Mouse (Mus musculus) liver, embryonic 14.5 days (tissue): ENCODE measurements around the gene Itpr1.

ENCODE experiments used
- CTCF ChIP-seq: IDR thresholded peaks from 2 replicates; pipeline ENCODE4 v1.5.1; 2016; ENCODE audit warnings: antibody characterized with exemption, low read depth, control low read depth
- EP300 ChIP-seq: IDR thresholded peaks from 2 replicates; pipeline ENCODE4 v1.6.1; 2016; ENCODE audit warnings: antibody characterized with exemption, low read depth

DNA sequence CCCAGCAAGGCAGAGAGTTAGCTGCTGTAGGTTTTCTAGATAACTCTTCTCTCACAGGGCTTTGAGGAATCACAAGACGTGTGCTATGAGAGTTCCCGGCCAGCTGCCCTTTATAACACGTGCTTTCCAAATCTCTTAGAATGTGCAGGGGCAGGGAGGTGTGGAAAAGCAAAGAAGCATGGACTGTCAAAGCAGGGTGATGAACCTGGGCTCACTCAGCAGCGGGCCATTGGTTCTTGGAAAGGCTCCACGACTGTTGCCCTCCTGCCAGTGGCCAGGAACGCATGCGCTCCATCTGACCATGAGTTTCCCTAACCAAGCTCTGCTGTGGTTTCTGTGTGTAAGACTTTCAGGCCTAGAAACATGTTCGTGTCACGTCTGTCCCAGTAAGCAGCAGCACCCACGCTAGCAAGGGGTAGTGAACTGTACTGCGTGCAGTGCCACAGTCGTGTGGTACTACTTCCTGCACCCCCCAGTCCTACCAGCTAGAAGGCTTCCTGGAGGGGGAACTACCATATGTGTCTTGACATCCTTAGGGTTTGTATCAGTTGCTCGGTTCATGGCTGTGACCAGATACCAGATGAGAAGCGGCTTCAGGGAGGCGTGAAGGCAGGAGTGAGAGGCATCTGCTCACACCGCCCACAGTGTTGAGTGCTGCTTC, 311.2 kb downstream of the Itpr1 start:
- TF ChIP-seq CTCF (no peak), EP300 (no peak)
